Mouse (Mus musculus) heart, adult 2 months (tissue): ENCODE measurements at regions not wholly inside any gene's neighbourhood (a gene's known extent, or its start where the extent isn't known, plus 50 kb on each side); places are given as distances from the start of the nearest gene placed in this dataset.

Experiments
- DNase-seq, 2 experiments: peaks; one replicate each; pipeline ENCODE4 v3.0.0; 2021
- H3K27ac ChIP-seq: fragments of 200-600 bp; 2 replicates; pipeline ENCODE4 v1.8.1; 2022
- H3K27me3 ChIP-seq: fragments of 200-500 bp; 2 replicates; pipeline ENCODE4 v1.6.1; 2012; ENCODE audit warnings: mild to moderate bottlenecking, low read length, inconsistent platforms, mixed read lengths; ENCODE audit not compliant: control insufficient read depth, insufficient read depth
- H3K36me3 ChIP-seq: fragments of 200-500 bp; 2 replicates; pipeline ENCODE4 v1.6.1; 2012; ENCODE audit warnings: low read length, inconsistent platforms; ENCODE audit not compliant: control insufficient read depth, insufficient read depth
- H3K4me1 ChIP-seq: fragments of 200-500 bp; 2 replicates; pipeline ENCODE4 v1.6.1; 2011; ENCODE audit warnings: low read length; ENCODE audit not compliant: control insufficient read depth, insufficient read depth
- H3K4me3 ChIP-seq: fragments of 200-600 bp; 2 replicates; pipeline ENCODE4 v1.8.1; 2022
- H3K79me2 ChIP-seq: fragments of 200-500 bp; replicated peaks from 2 replicates; pipeline ENCODE4 v1.6.1; 2012; ENCODE audit warnings: mild to moderate bottlenecking, inconsistent platforms, low read length, moderate library complexity, mixed read lengths; ENCODE audit not compliant: control insufficient read depth, insufficient read depth
- H3K9ac ChIP-seq: fragments of 200-500 bp; 2 replicates; pipeline ENCODE4 v1.6.1; 2012; ENCODE audit warnings: low read depth, mild to moderate bottlenecking, control low read depth, inconsistent platforms, low read length, mixed read lengths
- CTCF ChIP-seq: fragments of 200-600 bp; IDR thresholded peaks from 2 replicates; pipeline ENCODE4 v1.8.1; 2022; ENCODE audit warnings: antibody characterized with exemption, mild to moderate bottlenecking, moderate library complexity
- EP300 ChIP-seq: fragments of 200-500 bp; IDR thresholded peaks from 2 replicates; pipeline ENCODE4 v1.6.1; 2011; ENCODE audit warnings: low read depth, low read length, control low read depth; ENCODE audit not compliant: insufficient read depth
- POLR2A ChIP-seq: fragments of 200-500 bp; IDR thresholded peaks from 2 replicates; pipeline ENCODE4 v1.6.1; 2011; ENCODE audit warnings: mild to moderate bottlenecking, low read depth, low read length, control low read depth; ENCODE audit not compliant: insufficient read depth
- WGBS: fragments of 180-500 bp; shearing (Covaris S2); methylation state at CpG from one replicate; pipeline ENCODE4 v1.1.7; 2018; 5-methylcytosine and 5-hydroxymethylcytosine counted together
- intact Hi-C: fragments of 180-260 bp; cut with DNase I; formaldehyde crosslinking; loops from one replicate; pipeline ENCODE4 v1.15.1; 2025

- H3K79me2 ChIP-seq: no peaks in the 10 kb centered on the region
- no peak overlapping the region for H3K27ac ChIP-seq
- DNase-seq: no peak
- H3K4me3 ChIP-seq: no peak overlapping the region
- no peaks in the 10 kb centered on the region for H3K4me1 ChIP-seq
- no peaks in the 10 kb centered on the region for H3K36me3 ChIP-seq
- H3K9ac ChIP-seq: no peak overlapping the region
- intact Hi-C loops: no loop called here
- WGBS: 75% methylated on average over 7 of the region's 7 CpGs
- TF ChIP-seq POLR2A (no peak), EP300 (no peak), CTCF (no peak)
- H3K27me3 ChIP-seq: no peaks in the 10 kb centered on the region
These were observed 81.4 kb upstream of the Parp11 start for GRCm38 (mm10) chr6:127365246-127365645.

GRCm38 (mm10) chr6:127365651-127366050 lies 81.0 kb upstream of the Parp11 start:
- Histone ChIP-seq H3K27me3 (no peaks in the 10 kb centered on the region), H3K9ac (no peak overlapping the region), H3K4me3 (no peak overlapping the region), H3K36me3 (no peaks in the 10 kb centered on the region), H3K27ac (no peak overlapping the region), H3K79me2 (no peaks in the 10 kb centered on the region), H3K4me1 (no peaks in the 10 kb centered on the region)
- TF ChIP-seq CTCF (no peak), EP300 (no peak), POLR2A (no peak)
- WGBS: 65% methylated on average over 2 of the region's 2 CpGs
- intact Hi-C loops: no loop called here
- DNase-seq: no peak

- intact Hi-C loops: no loop called here
- no peak overlapping the region for H3K4me3 ChIP-seq
- TF ChIP-seq POLR2A (no peak), CTCF (no peak), EP300 (no peak)
- no peaks in the 10 kb centered on the region for H3K27me3 ChIP-seq
- WGBS: 94% methylated on average over 5 of the region's 5 CpGs
- H3K4me1 ChIP-seq: 0 out of 2 replicates have a peak, but pooled peaks cover 1% of the 10 kb centered on the region
- H3K9ac ChIP-seq: no peak overlapping the region
- DNase-seq: no peak
- H3K79me2 ChIP-seq: no peaks in the 10 kb centered on the region
- H3K27ac ChIP-seq: no peak overlapping the region
- H3K36me3 ChIP-seq: no peaks in the 10 kb centered on the region
These were observed 73.6 kb upstream of the Parp11 start for GRCm38 (mm10) chr6:127373052-127373451.

GRCm38 (mm10) chr6:127373797-127374463 lies 72.7 kb upstream of the Parp11 start:
- no peak for TF ChIP-seq EP300
- TF ChIP-seq CTCF: no peak
- no peak for TF ChIP-seq POLR2A

GRCm38 (mm10) chr6:127374464-127375143 lies 72.0 kb upstream of the Parp11 start:
- WGBS: 13% methylated on average over 12 of the region's 12 CpGs
- intact Hi-C loops: no loop called here
- Histone ChIP-seq H3K9ac (no peak overlapping the region), H3K4me3 (no peak overlapping the region), H3K36me3 (no peaks in the 10 kb centered on the region), H3K27ac (no peak overlapping the region), H3K79me2 (no peaks in the 10 kb centered on the region), H3K27me3 (no peaks in the 10 kb centered on the region), H3K4me1 (0 out of 2 replicates have a peak, but pooled peaks cover 1% of the 10 kb centered on the region)
- peak in 1 of 2 experiments; percentile 10 for DNase-seq
- TF ChIP-seq POLR2A: no peak
- no peak for TF ChIP-seq EP300
- TF ChIP-seq CTCF: no peak

More at GRCm38 (mm10) chr6:127373797-127374463, 72.7 kb upstream of the Parp11 start:
- no peaks in the 10 kb centered on the region for H3K27me3 ChIP-seq
- intact Hi-C loops: no loop called here
- 0 out of 2 replicates have a peak, but pooled peaks cover 1% of the 10 kb centered on the region for H3K4me1 ChIP-seq
- WGBS: 82% methylated on average over 13 of the region's 13 CpGs
- no peak for DNase-seq
- no peaks in the 10 kb centered on the region for H3K79me2 ChIP-seq
- H3K27ac ChIP-seq: no peak overlapping the region
- no peaks in the 10 kb centered on the region for H3K36me3 ChIP-seq
- no peak overlapping the region for H3K9ac ChIP-seq
- H3K4me3 ChIP-seq: no peak overlapping the region

- H3K27ac ChIP-seq: no peak overlapping the region
- H3K27me3 ChIP-seq: no peaks in the 10 kb centered on the region
- no peak overlapping the region for H3K4me3 ChIP-seq
- TF ChIP-seq CTCF: no peak
- TF ChIP-seq POLR2A: no peak
- TF ChIP-seq EP300: no peak
- H3K36me3 ChIP-seq: no peaks in the 10 kb centered on the region
- H3K9ac ChIP-seq: no peak overlapping the region
- H3K4me1 ChIP-seq: 0 out of 2 replicates have a peak, but pooled peaks cover 1% of the 10 kb centered on the region
- H3K79me2 ChIP-seq: no peaks in the 10 kb centered on the region
- 82% methylated on average over 2 of the region's 2 CpGs for WGBS
- DNase-seq: no peak
- intact Hi-C loops: no loop called here
These were observed 71.5 kb upstream of the Parp11 start for GRCm38 (mm10) chr6:127375144-127375529.
